Mouse (Mus musculus) forebrain, embryonic 11.5 days (tissue): ENCODE measurements around the gene Gapdh. TPM values are rescaled to one million over a fixed set of nuclear protein-coding genes. Genes with fewer than 3 reads are reported as not detected.

Experiments used
- ATAC-seq: fragments of 200-750 bp; cut with Nextera tagmentation; replicated peaks from 2 replicates; pipeline ENCODE4 v1.8.0; 2017; ENCODE audit warnings: moderate TSS enrichment; ENCODE audit not compliant: low FRiP score
- DNase-seq: peaks from one replicate; pipeline ENCODE4 v3.0.0-alpha.2; 2017; ENCODE audit warnings: low spot score
- H3K27ac ChIP-seq: fragments of 300-500 bp; sonication (generic); 2 replicates; pipeline ENCODE4 v1.5.1; 2014; ENCODE audit warnings: low read depth, low read length
- H3K27me3 ChIP-seq: fragments of 300-500 bp; sonication (generic); 2 replicates; pipeline ENCODE4 v1.6.1; 2014; ENCODE audit warnings: mild to moderate bottlenecking, low read length, mixed read lengths; ENCODE audit not compliant: control insufficient read depth, insufficient read depth
- H3K36me3 ChIP-seq: fragments of 300-500 bp; sonication (generic); 2 replicates; pipeline ENCODE4 v1.6.1; 2014; ENCODE audit warnings: mild to moderate bottlenecking, low read length, moderate library complexity, mixed read lengths; ENCODE audit not compliant: control insufficient read depth, insufficient read depth
- H3K4me1 ChIP-seq: fragments of 300-500 bp; sonication (generic); replicated peaks from 2 replicates; pipeline ENCODE4 v1.6.1; 2014; ENCODE audit warnings: low read length, mixed read lengths; ENCODE audit not compliant: control insufficient read depth, insufficient read depth
- H3K4me2 ChIP-seq: fragments of 300-500 bp; sonication (generic); 2 replicates; pipeline ENCODE4 v1.6.1; 2014; ENCODE audit warnings: low read depth, mild to moderate bottlenecking, low read length, moderate library complexity, mixed read lengths; ENCODE audit not compliant: severe bottlenecking
- H3K4me3 ChIP-seq: fragments of 300-500 bp; sonication (generic); 2 replicates; pipeline ENCODE4 v1.5.1; 2014; ENCODE audit warnings: low read depth, low read length
- H3K9ac ChIP-seq: fragments of 300-500 bp; sonication (generic); 2 replicates; pipeline ENCODE4 v1.6.1; 2014; ENCODE audit warnings: low read length
- H3K9me3 ChIP-seq: fragments of 300-500 bp; sonication (generic); 2 replicates; pipeline ENCODE4 v1.6.1; 2016; ENCODE audit warnings: low read length, mixed read lengths; ENCODE audit not compliant: control insufficient read depth
- WGBS: fragments of 180-500 bp; shearing (Covaris S2); extraction: QIAGEN DNeasy Blood & Tissue Kit; methylation state at CpG from one replicate; pipeline ENCODE4 v1.1.7; 2014; 5-methylcytosine and 5-hydroxymethylcytosine counted together
- polyA plus RNA-seq: library from polyadenylated mRNA; unstranded; fragments of >200 nt; fragmentation: Nextera tagmentation; extraction: Ambion mirVana; gene quantifications from 2 replicates; pipeline ENCODE4 v1.2.1, GENCODE M21; 2014

Gene Gapdh
- polyA plus RNA-seq = 2,700 and 2,872 TPM in 2 replicates

DNA sequence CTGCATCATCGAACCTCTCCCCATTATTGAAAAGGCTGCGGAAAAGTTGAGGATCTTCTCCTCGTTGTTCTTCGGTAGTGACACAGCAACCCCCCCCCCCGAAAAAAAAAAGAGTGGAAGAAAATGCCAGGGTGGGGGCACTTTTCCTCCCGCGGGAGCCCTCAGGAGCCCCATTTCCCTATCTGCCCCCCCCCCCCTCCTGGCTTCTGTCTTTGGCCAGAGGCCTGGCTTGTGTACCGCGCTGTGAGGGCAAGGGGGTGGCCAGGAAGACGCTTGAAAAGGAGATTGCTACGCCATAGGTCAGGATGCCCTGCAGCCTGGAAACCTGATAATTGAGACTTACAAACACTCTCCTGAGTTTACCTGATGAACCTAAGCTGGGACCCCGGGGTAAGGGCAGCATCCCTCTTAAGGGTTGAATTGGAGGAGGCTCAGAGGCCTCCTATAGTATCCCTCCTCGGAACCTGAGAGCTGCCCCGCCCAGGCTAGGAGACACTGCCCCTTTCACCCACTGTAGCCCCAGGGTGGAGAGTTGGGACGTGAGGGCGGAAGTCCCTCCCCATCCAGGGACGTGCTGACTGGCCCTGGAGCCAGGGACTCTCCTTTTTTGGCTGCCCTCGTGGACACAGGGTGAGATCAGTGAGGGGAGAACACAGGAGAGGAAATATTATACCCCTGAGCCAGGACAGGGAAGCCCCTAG, at the start of gene Gapdh:
TSS of gene Gapdh (minus strand) at position 417 of the 701 bp plus-strand sequence.
- no peaks in the 10 kb centered on the region for H3K27me3 ChIP-seq
- peak; percentile 28 for ATAC-seq
- WGBS = 0% methylated on average over 17 of the region's 18 CpGs
- H3K4me2 ChIP-seq = peak within 1 kb of the TSS; percentile 76
- peaks cover 24% of the 10 kb centered on the region for H3K36me3 ChIP-seq
- H3K4me3 ChIP-seq = peak within 1 kb of the TSS; percentile 96
- H3K4me1 ChIP-seq = peaks cover 26% of the 10 kb centered on the region
- DNase-seq = peak; percentile 86
- H3K9me3 ChIP-seq = no peaks in the 10 kb centered on the region
- peak within 1 kb of the TSS; percentile 99 for H3K9ac ChIP-seq
- peak within 1 kb of the TSS; percentile 88 for H3K27ac ChIP-seq

GRCm38 (mm10) chr6:125215148-125215954, 49.1 kb upstream of the Gapdh start, which contains the start of gene Vamp1:
Gene Vamp1 (plus strand): TSS chr6:125215551.
- H3K4me1 ChIP-seq = no peaks in the 10 kb centered on the region; the same call in 1 of the 2 replicates
- H3K27ac ChIP-seq = no peak within 1 kb of the TSS
- H3K9me3 ChIP-seq = no peaks in the 10 kb centered on the region
- H3K9ac ChIP-seq = peak within 1 kb of the TSS; percentile 89
- H3K4me3 ChIP-seq = peak within 1 kb of the TSS; percentile 69
- ATAC-seq (peak; percentile 96), DNase-seq (peak; percentile 93)
- H3K27me3 ChIP-seq = no peaks in the 10 kb centered on the region
- 1% methylated on average over 48 of the region's 48 CpGs for WGBS
- peak within 1 kb of the TSS; percentile 99 for H3K4me2 ChIP-seq
- H3K36me3 ChIP-seq = no peaks in the 10 kb centered on the region

DNA sequence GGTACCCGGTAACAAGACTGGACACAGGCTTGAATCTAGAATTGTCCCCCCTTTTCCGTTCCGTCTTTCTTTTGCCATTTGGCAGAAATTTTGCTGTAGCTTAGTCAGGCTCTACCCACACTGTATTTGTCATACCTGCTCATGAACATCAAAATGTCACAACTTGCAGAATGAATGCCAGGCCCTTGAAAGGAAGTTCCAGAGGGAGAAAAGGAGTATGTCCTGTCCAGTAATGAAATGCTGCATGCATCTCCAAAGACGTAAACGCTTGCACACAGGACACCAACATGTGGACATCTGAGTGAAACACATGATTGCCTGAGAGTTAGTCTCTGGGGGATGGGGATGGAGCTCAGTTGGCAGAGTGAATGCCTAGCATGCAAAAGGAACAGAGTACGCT, 47.4 kb upstream of the Gapdh start:
- no peaks in the 10 kb centered on the region for H3K9me3 ChIP-seq
- no peaks in the 10 kb centered on the region for H3K36me3 ChIP-seq
- no peak overlapping the region for H3K4me3 ChIP-seq
- no peak for ATAC-seq
- H3K4me1 ChIP-seq = no peaks in the 10 kb centered on the region; the same call in 1 of the 2 replicates
- no peak overlapping the region for H3K27ac ChIP-seq
- peak; percentile 33 for DNase-seq
- WGBS = 80% methylated on average over 6 of the region's 6 CpGs
- H3K9ac ChIP-seq = no peak overlapping the region
- H3K4me2 ChIP-seq = no peak overlapping the region
- no peaks in the 10 kb centered on the region for H3K27me3 ChIP-seq

DNA sequence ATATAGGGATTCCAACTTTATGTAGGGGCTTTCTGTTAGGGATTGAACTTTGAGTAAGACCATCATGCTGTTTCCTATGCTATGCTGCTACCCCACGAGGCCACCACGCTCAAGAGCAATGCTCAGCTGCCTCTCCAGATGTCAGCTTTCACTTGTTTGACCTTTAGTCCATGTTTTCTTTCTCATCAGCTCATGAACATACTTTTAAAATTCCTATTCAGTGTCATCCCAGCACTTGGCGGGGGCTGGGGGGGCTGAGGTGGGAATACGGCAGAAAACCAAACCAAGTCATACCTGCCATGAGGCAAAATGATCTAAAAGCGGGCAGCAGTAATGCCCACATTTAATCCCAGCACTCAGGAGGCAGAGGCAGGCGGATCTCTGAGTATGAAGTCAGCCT, 46.9 kb upstream of the Gapdh start:
- Histone ChIP-seq H3K4me2 (no peak overlapping the region), H3K4me3 (no peak overlapping the region), H3K9ac (no peak overlapping the region), H3K36me3 (no peaks in the 10 kb centered on the region), H3K4me1 (no peaks in the 10 kb centered on the region; the same call in 1 of the 2 replicates), H3K27ac (no peak overlapping the region), H3K27me3 (no peaks in the 10 kb centered on the region), H3K9me3 (no peaks in the 10 kb centered on the region)
- ATAC-seq = no peak
- peak; percentile 31 for DNase-seq
- WGBS = 75% methylated on average over 6 of the region's 6 CpGs

DNA sequence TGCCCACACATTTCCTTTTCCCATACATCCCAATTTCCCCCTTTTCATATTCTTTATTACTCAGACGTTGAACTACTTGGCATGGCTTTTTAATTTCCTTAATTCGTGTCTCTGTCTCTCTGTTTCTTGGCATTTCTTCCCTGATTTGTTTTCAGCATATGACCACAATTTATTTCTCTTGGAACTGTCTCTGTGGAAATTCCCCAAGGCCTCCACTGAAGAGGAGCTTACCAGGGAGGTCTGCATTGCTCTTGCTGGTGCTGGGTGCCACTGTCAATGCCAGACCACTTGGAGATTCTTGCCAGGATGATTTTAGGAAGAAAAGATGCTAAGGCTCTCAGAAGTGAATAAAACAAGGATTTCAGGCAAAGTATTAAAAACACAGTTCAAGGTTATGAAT, 46.4 kb upstream of the Gapdh start:
- Histone ChIP-seq H3K4me1 (no peaks in the 10 kb centered on the region; the same call in 1 of the 2 replicates), H3K9me3 (no peaks in the 10 kb centered on the region), H3K27me3 (no peaks in the 10 kb centered on the region), H3K36me3 (no peaks in the 10 kb centered on the region), H3K4me3 (no peak overlapping the region), H3K27ac (no peak overlapping the region), H3K4me2 (no peak overlapping the region), H3K9ac (no peak overlapping the region)
- ATAC-seq (no peak), DNase-seq (no peak)
- whole genome bisulfite sequencing = 67% methylated on average over 2 of the region's 2 CpGs

DNA sequence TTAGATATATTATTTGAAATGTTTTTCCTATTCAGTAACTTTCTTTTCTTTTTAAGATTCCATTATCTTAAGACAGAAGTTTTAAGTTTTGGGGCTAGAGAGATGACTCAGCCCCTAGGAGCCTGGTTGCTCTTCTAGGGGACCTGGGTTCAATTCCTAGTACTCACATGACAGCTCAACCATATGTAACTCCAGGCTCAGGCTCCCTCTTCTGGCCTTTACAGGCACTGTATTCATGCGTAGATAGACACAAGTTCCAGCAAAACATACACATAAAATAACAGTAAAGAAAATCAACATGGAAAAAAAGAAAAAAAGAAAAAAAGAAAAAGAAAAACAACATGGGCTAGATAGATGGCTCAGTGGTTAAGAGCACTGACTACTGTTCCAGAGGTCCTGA, 44.2 kb upstream of the Gapdh start:
- Histone ChIP-seq H3K4me1 (no peaks in the 10 kb centered on the region), H3K4me2 (no peak overlapping the region), H3K9me3 (no peaks in the 10 kb centered on the region), H3K4me3 (no peak overlapping the region), H3K27me3 (no peaks in the 10 kb centered on the region), H3K27ac (no peak overlapping the region), H3K36me3 (no peaks in the 10 kb centered on the region), H3K9ac (no peak overlapping the region)
- no peak for ATAC-seq
- WGBS = 90% methylated on average over 1 of the region's 1 CpGs
- DNase-seq = peak; percentile 5

- Histone ChIP-seq H3K36me3 (peaks cover 3% of the 10 kb centered on the region; the same call in 1 of the 2 replicates), H3K4me3 (no peak overlapping the region), H3K27ac (no peak overlapping the region), H3K9ac (no peak overlapping the region), H3K9me3 (no peaks in the 10 kb centered on the region), H3K4me2 (no peak overlapping the region), H3K4me1 (peaks cover 3% of the 10 kb centered on the region; the same call in 1 of the 2 replicates), H3K27me3 (no peaks in the 10 kb centered on the region)
- DNase-seq = peak; percentile 1
- 94% methylated on average over 5 of the region's 5 CpGs for WGBS
- no peak for ATAC-seq
Observed at GRCm38 (mm10) chr6:125197166-125197565, 30.9 kb upstream of the Gapdh start.

GRCm38 (mm10) chr6:125196301-125196700, 30.0 kb upstream of the Gapdh start:
- DNase-seq (peak; percentile 17), ATAC-seq (no peak)
- Histone ChIP-seq H3K4me3 (no peak overlapping the region), H3K4me2 (no peak overlapping the region), H3K27me3 (no peaks in the 10 kb centered on the region), H3K9ac (no peak overlapping the region), H3K4me1 (peaks cover 3% of the 10 kb centered on the region; the same call in 1 of the 2 replicates), H3K9me3 (no peaks in the 10 kb centered on the region), H3K27ac (peak overlapping the region; percentile 41), H3K36me3 (peaks cover 3% of the 10 kb centered on the region; the same call in 1 of the 2 replicates)
- 52% methylated on average over 3 of the region's 3 CpGs for WGBS
